Mouse (Mus musculus) lung, embryonic 15.5 days (tissue): ENCODE data around the gene Pdf. TPM values are rescaled to one million over a fixed set of nuclear protein-coding genes. Genes with fewer than 3 reads are reported as not detected.
"Not testable (repeated sequence)": the region's sequence is repeated elsewhere in the genome, so short reads cannot be mapped to it uniquely, and the experiment has no call there.

Experiments
- ATAC-seq: fragments of 200-750 bp; cut with Nextera tagmentation; 2 replicates; pipeline ENCODE4 v1.8.0; 2017; ENCODE audit warnings: moderate number of reproducible peaks, borderline replicate concordance; ENCODE audit not compliant: low FRiP score, low TSS enrichment; ENCODE audit errors: extremely low read depth
- H3K27ac ChIP-seq: fragments of 300-500 bp; sonication (generic); 2 replicates; pipeline ENCODE4 v1.5.1; 2015; ENCODE audit warnings: moderate library complexity, mild to moderate bottlenecking, inconsistent platforms
- H3K27me3 ChIP-seq: fragments of 300-500 bp; sonication (generic); 2 replicates; pipeline ENCODE4 v1.6.1; 2015; ENCODE audit warnings: inconsistent platforms
- H3K36me3 ChIP-seq: fragments of 300-500 bp; sonication (generic); 2 replicates; pipeline ENCODE4 v1.6.1; 2015; ENCODE audit warnings: inconsistent platforms
- H3K4me1 ChIP-seq: fragments of 300-500 bp; sonication (generic); 2 replicates; pipeline ENCODE4 v1.6.1; 2015; ENCODE audit warnings: inconsistent platforms
- H3K4me2 ChIP-seq: fragments of 300-500 bp; sonication (generic); 2 replicates; pipeline ENCODE4 v1.6.1; 2015; ENCODE audit warnings: inconsistent platforms, mild to moderate bottlenecking, moderate library complexity
- H3K4me3 ChIP-seq: fragments of 300-500 bp; sonication (generic); 2 replicates; pipeline ENCODE4 v1.5.1; 2015; ENCODE audit warnings: mild to moderate bottlenecking, inconsistent platforms
- H3K9ac ChIP-seq: fragments of 300-500 bp; sonication (generic); 2 replicates; pipeline ENCODE4 v1.6.1; 2015; ENCODE audit warnings: inconsistent platforms
- H3K9me3 ChIP-seq: fragments of 300-500 bp; sonication (generic); 2 replicates; pipeline ENCODE4 v1.6.1; 2016; ENCODE audit warnings: inconsistent platforms
- WGBS: fragments of 180-500 bp; shearing (Covaris S2); methylation state at CpG from one replicate; pipeline ENCODE4 v1.1.7; 2015; 5-methylcytosine and 5-hydroxymethylcytosine counted together
- polyA plus RNA-seq: library from polyadenylated mRNA; unstranded; fragments of >200 nt; fragmentation: Nextera tagmentation; extraction: Ambion mirVana; gene quantifications from 2 replicates; pipeline ENCODE4 v1.2.1, GENCODE M21; 2015

Pdf gene
- polyA plus RNA-seq, 1 experiment from 2014 or later = 46.9 TPM

DNA sequence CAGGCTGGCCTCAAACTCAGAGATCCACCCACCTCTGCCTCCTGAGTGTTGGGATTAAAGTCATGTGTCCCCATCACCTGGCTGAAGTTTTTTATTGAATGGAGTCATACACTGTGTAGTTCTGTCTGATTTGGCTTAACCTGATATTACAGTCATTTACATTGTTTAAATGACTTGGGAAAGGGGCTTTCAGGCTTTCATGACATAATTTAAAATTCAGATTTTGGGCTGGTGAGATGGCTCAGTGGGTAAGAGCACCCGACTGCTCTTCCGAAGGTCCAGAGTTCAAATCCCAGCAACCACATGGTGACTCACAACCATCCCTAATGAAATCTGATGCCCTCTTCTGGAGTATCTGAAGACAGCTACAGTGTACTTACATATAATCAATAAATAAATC lies 14.8 kb downstream of the Pdf start:
- H3K9ac ChIP-seq, H3K9me3 ChIP-seq, H3K27me3 ChIP-seq, H3K27ac ChIP-seq, H3K4me2 ChIP-seq, ATAC-seq, H3K4me3 ChIP-seq: not testable (repeated sequence)
- Histone ChIP-seq H3K4me1 (peaks cover 16% of the 10 kb centered on the region), H3K36me3 (peaks cover 14% of the 10 kb centered on the region; the same call in 1 of the 2 replicates)
- WGBS = 93% methylated on average over 2 of the region's 2 CpGs

DNA sequence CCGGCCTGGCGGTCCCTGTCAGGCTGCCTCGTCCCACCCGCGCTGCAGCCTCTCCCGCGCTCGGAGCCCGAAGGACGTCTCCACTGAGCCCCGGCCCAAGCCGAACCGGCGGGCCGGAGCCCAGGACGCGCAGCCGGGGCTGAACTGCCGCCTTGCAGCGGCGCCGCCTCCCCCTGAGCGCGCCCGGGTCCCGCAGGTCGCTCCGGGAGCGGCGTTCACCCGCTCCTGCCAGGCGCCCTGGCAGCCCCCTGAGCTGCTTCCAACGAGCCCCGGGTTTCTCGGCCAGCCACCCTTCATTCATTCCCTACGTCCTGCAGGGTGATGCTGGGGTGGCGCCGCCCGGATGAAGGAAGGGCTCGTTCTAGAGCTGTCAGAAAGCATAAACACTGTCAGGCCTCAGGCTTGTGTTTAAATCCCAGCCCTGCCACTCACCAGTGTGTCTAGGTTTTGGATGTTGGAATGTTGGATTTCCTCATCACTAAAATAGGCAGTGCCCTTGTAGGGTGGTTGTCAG lies 16.8 kb downstream of the Pdf start:
- Histone ChIP-seq H3K4me1 (peaks cover 16% of the 10 kb centered on the region), H3K36me3 (peaks cover 6% of the 10 kb centered on the region; the same call in 1 of the 2 replicates), H3K4me2 (peak overlapping the region; percentile 79), H3K9me3 (no peaks in the 10 kb centered on the region), H3K27me3 (no peaks in the 10 kb centered on the region), H3K9ac (peak overlapping the region; percentile 94), H3K4me3 (peak overlapping the region; percentile 88), H3K27ac (peak overlapping the region; percentile 83)
- WGBS = 0% methylated on average over 37 of the region's 40 CpGs
- no peak; the same call in 1 of the 2 replicates for ATAC-seq

DNA sequence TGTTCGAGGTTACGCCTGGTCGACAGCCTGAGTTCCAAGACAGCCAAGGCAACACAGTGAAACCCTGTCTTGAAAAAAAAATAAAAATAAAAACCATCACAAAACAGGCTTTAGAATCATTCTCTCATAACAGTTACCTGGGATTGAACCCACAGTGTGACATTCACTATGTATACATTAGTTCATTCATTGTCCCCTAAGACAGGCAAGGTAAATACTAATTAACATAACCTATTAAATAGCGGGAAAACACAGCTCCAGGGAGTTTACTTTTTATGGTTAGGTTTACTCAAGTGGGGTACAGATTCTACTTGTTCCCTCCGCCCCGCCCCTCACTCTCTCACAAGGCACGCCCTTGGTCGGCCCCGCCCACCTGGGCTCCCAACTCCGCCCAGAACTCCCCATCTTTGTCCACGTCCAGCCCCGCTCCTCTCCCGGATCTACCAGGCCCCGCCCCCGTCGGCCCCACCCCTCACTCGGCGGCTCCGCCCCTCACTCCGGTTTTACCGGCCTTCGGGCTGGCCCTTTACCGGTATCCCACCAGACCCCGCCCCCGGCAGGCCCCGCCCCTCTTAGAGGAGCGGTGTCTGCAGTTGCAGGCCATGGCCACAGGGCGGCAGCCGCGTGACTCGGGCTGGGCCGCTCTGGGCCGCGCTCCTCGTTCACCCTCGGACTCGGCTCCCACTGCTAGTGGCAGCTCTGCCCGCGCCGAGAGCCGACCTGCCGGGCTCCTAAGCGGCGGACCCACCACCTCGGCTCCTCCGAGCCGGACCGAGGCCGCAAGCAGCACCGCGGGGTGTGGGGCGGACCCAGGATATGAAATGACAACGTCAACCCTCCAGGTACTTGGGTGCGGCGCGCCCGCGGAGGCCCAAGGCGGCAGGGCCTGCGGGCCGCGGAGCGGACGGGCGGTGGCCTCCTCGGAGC lies 17.5 kb downstream of the Pdf start, which contains the start of gene Vps4a:
Vps4a (plus strand) TSS at position 573 of the 927 bp plus-strand sequence.
- Histone ChIP-seq H3K9me3 (no peaks in the 10 kb centered on the region), H3K9ac (peak within 1 kb of the TSS; percentile 94), H3K4me3 (peak within 1 kb of the TSS; percentile 88), H3K36me3 (no peaks in the 10 kb centered on the region), H3K27me3 (no peaks in the 10 kb centered on the region), H3K4me2 (peak within 1 kb of the TSS; percentile 79), H3K4me1 (peaks cover 16% of the 10 kb centered on the region), H3K27ac (peak within 1 kb of the TSS; percentile 83)
- peak; percentile 94 for ATAC-seq
- WGBS = 4% methylated on average over 64 of the region's 66 CpGs

DNA sequence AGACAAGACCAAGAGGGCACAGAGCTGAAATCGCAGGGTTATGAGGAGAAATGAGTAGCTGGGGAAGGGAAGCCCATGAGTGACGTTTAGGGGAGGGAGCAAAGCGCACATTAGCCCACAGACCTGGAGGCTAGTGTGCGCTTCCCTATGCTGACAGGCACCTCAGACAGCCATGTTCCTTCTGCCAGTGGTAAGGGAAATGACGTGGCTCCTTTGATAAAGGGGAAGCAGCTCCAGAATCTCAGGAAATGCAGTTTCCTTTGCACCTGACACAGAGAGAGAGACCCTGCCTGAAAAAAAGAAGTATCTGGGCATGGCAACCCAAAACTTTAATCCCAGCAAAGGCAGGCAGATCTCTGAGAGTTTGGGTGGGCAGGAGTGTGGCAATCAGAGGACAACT lies 18.4 kb downstream of the Pdf start:
- H3K4me2 ChIP-seq = no peak overlapping the region
- no peak overlapping the region for H3K4me3 ChIP-seq
- no peak for ATAC-seq
- H3K27ac ChIP-seq = 0 out of 2 replicates have a peak overlapping the region, but pooled peaks have one; percentile 2
- peaks cover 16% of the 10 kb centered on the region for H3K4me1 ChIP-seq
- H3K27me3 ChIP-seq = no peaks in the 10 kb centered on the region
- WGBS = 70% methylated on average over 5 of the region's 5 CpGs
- H3K9ac ChIP-seq = no peak overlapping the region
- no peaks in the 10 kb centered on the region for H3K9me3 ChIP-seq
- H3K36me3 ChIP-seq = no peaks in the 10 kb centered on the region

DNA sequence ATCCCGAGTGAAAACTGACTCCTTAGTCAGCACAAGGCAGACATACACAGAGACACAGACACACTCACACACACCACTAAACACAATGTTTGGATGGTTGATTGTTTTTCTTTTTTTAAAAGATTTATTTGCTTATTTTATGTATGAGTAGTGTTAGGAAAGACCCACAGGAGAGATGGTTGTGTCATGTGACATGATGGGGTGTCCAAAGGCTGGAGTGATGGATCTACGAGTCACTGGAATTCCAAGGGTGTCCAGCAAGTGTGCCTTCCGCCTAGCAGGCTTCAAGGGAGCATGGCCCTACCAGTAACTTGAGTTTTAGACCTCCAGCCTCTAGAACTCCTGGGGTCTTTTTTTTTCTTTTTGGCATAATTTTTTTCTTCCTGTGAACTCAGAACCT lies 19.1 kb downstream of the Pdf start:
- Histone ChIP-seq H3K4me2 (no peak overlapping the region), H3K9me3 (no peaks in the 10 kb centered on the region), H3K27me3 (no peaks in the 10 kb centered on the region), H3K4me1 (peaks cover 16% of the 10 kb centered on the region), H3K9ac (no peak overlapping the region), H3K36me3 (no peaks in the 10 kb centered on the region), H3K27ac (no peak overlapping the region), H3K4me3 (no peak overlapping the region)
- 52% methylated on average over 3 of the region's 3 CpGs for WGBS
- ATAC-seq = no peak

DNA sequence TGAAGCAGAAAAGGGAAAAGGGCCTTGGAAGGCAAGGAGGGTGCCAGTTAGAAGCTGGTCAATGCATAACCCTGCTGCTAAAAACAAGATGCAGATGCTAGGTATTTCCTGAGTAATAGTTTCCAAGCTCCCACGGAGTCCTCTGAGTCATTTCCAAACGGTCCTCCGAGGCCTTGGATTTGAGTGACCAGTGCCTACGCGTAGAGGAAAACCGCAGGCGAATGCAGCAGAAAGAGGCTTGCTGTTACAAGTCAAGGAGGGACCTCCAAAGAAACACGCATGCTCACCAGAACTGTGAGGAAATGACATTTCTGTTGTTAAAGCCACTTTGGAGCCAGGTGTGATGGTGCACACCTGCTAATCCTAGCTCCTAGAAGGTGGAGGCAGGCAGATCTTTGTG lies 24.9 kb downstream of the Pdf start:
- WGBS = 88% methylated on average over 8 of the region's 8 CpGs
- Histone ChIP-seq H3K27ac (no peak overlapping the region), H3K4me1 (no peaks in the 10 kb centered on the region), H3K9ac (no peak overlapping the region), H3K4me3 (no peak overlapping the region), H3K27me3 (no peaks in the 10 kb centered on the region), H3K36me3 (no peaks in the 10 kb centered on the region), H3K9me3 (no peaks in the 10 kb centered on the region), H3K4me2 (no peak overlapping the region)
- ATAC-seq = no peak

DNA sequence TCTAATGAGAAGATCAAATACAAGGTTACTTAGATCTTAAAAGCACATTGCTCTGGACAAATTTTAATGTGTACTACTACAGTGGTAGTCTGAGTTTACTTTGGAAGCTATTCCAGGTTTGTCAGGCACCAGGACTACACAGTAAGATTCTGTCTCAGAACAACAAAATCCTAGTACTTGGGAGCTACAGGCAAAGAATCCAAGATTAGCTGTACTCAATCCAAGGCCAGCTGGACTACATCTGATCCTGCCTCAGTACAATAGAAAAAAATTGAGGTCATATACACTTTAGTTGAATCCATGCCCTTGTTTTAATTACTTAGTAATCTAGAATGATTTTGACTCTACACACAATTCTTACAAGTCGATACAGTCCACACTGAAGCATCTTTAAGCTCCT lies 33.5 kb downstream of the Pdf start:
- H3K9me3 ChIP-seq = no peaks in the 10 kb centered on the region
- peaks cover 31% of the 10 kb centered on the region for H3K36me3 ChIP-seq
- 65% methylated on average over 1 of the region's 1 CpGs for WGBS
- no peak overlapping the region for H3K4me3 ChIP-seq
- no peak for ATAC-seq
- no peak overlapping the region for H3K9ac ChIP-seq
- no peaks in the 10 kb centered on the region for H3K27me3 ChIP-seq
- no peak overlapping the region; the same call in 1 of the 2 replicates for H3K27ac ChIP-seq
- H3K4me1 ChIP-seq = no peaks in the 10 kb centered on the region
- H3K4me2 ChIP-seq = no peak overlapping the region

DNA sequence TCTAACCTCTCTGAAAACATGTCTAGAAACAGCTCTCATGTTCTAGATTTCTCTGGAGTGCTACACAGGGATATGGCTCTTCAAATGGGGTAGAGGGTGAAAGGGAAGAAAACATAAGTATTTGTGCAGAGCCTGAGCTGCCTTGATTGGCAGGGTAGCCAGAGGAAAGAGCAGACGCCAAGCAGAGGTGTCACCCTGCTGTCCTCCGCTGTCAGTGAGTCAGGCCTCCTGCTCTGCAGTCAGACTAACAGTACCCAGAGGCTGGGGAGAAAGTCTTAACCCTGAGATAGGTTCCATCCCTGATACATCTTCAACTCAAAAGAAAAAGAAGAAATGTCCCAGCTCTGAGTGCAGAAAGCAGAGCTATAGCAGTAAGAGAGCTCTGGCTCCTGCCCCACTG lies 35.7 kb downstream of the Pdf start:
- Histone ChIP-seq H3K36me3 (peaks cover 34% of the 10 kb centered on the region), H3K27ac (no peak overlapping the region), H3K4me1 (no peaks in the 10 kb centered on the region), H3K4me2 (no peak overlapping the region), H3K9ac (no peak overlapping the region), H3K4me3 (no peak overlapping the region), H3K9me3 (no peaks in the 10 kb centered on the region), H3K27me3 (no peaks in the 10 kb centered on the region)
- 73% methylated on average over 2 of the region's 2 CpGs for WGBS
- ATAC-seq = no peak

DNA sequence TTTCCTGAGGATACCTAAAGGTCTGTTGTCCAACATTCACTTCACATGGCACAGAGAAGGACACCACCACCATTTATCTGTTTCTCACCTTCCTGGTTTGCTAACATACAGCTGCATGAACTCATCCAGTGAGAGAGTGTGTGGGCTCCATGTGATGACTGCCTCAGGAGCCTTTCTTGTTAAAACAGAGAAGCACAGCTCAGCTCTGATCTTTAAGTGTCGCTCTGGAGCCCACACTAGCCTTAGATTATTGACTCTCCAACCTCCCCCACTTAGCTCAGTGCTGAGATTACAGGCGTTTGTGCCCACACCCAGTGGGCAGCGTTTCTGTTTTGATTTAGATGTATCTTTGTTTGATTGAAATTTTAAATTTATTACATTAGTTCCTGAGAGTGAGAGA lies 40.6 kb downstream of the Pdf start:
- Histone ChIP-seq H3K36me3 (peaks cover 33% of the 10 kb centered on the region), H3K27ac (no peak overlapping the region), H3K4me3 (no peak overlapping the region), H3K4me2 (no peak overlapping the region), H3K9me3 (no peaks in the 10 kb centered on the region), H3K9ac (no peak overlapping the region), H3K4me1 (no peaks in the 10 kb centered on the region), H3K27me3 (no peaks in the 10 kb centered on the region)
- 79% methylated on average over 3 of the region's 3 CpGs for WGBS
- no peak for ATAC-seq

DNA sequence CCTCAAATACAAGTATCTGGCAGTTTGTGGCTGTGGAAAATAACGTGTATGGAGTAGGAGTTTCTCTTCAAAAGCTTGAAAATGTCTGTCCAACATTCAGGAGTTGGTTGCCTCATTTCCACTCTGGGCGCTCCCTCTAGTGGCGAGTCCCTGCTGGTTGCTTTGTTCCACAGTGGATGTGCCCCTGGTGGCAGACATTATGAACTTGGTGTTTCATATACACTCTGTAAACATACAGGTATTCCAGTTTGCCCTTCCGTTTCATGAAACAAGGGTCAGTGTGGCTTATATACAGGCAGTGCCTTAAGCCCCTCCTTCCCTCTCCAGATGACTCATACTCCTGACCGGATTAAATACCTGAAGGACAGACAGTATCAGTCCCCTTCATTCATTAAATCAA lies 45.9 kb downstream of the Pdf start:
- no peak overlapping the region for H3K27ac ChIP-seq
- no peaks in the 10 kb centered on the region for H3K9me3 ChIP-seq
- H3K27me3 ChIP-seq = no peaks in the 10 kb centered on the region
- H3K4me3 ChIP-seq = no peak overlapping the region
- peak; percentile 60; the same call in 1 of the 2 replicates for ATAC-seq
- no peak overlapping the region for H3K9ac ChIP-seq
- H3K36me3 ChIP-seq = peaks cover 3% of the 10 kb centered on the region; the same call in 1 of the 2 replicates
- 23% methylated on average over 5 of the region's 5 CpGs for WGBS
- no peak overlapping the region for H3K4me2 ChIP-seq
- H3K4me1 ChIP-seq = no peaks in the 10 kb centered on the region

DNA sequence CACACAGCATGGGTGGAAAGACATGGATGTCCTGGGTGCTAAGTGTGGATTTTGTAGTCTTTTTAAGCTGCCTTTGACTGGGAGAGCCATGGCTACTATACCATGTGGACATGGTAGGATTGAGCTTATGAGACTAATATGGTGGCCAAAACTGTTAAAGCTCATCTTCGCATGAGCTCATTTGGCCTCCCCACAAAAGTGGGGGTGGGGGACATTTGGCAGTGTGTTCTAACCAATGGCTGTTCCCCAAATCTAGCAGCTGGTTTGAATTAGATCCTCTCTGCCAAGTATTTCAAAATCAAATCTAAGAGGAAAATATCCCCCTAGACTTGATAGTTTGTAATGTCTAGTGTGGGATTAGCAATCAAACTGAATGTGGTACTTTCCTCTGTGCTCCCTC lies 49.3 kb downstream of the Pdf start:
- ATAC-seq = peak; percentile 59; the same call in 1 of the 2 replicates
- H3K4me2 ChIP-seq = no peak overlapping the region
- no peak overlapping the region for H3K4me3 ChIP-seq
- 0 out of 2 replicates have a peak overlapping the region, but pooled peaks have one; percentile 29 for H3K27ac ChIP-seq
- WGBS = 72% methylated on average over 1 of the region's 1 CpGs
- no peaks in the 10 kb centered on the region for H3K27me3 ChIP-seq
- H3K4me1 ChIP-seq = no peaks in the 10 kb centered on the region
- peaks cover 10% of the 10 kb centered on the region; the same call in 1 of the 2 replicates for H3K36me3 ChIP-seq
- H3K9ac ChIP-seq = no peak overlapping the region
- H3K9me3 ChIP-seq = no peaks in the 10 kb centered on the region

DNA sequence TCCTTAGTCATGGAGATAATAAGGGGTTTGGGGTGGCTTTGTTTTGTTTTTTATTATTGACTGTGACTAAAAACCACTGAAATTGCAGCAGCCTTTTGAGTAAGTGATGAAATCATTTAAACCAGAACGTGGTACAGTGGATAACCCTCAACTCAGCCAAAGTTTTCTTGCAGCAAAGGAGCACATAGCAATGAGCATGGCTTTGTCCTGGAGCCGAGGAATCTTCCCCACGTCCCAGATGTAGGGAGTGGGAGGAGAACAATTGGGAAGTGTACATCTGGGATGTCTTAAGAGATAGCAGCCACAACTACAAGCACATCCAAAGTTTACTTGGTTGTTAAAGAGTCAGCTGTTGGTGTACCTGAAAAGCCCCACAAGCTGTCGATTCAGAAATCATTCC lies 51.0 kb downstream of the Pdf start:
- H3K9ac ChIP-seq = no peak overlapping the region
- peaks cover 10% of the 10 kb centered on the region; the same call in 1 of the 2 replicates for H3K36me3 ChIP-seq

More for the DNA sequence above, 51.0 kb downstream of the Pdf start:
- Histone ChIP-seq H3K4me3 (no peak overlapping the region), H3K27ac (no peak overlapping the region), H3K4me1 (no peaks in the 10 kb centered on the region), H3K4me2 (no peak overlapping the region), H3K9me3 (no peaks in the 10 kb centered on the region), H3K27me3 (no peaks in the 10 kb centered on the region)
- WGBS = 83% methylated on average over 4 of the region's 4 CpGs
- no peak for ATAC-seq
